Mouse (Mus musculus) gastrocnemius, postnatal 4 days (tissue): ENCODE measurements around the gene Axin1. TPM values are rescaled to one million over a fixed set of nuclear protein-coding genes. Genes with fewer than 3 reads are reported as not detected.

ENCODE experiments used
- DNase-seq, 2 experiments: peaks; one replicate each; pipeline ENCODE4 v3.0.0; 2021 to 2022; ENCODE audit warnings: low spot score in 2 of 2, mixed read lengths in 2 of 2
- total RNA-seq, 2 experiments: library from RNA; stranded (reverse); gene quantifications; 2 replicates each; pipeline ENCODE4 v1.2.3; 2021

The Axin1 gene
- total RNA-seq, 2 experiments from 2014 or later: 28.5 to 29.5 TPM

GRCm38 (mm10) chr17:26235077-26235815, 96.8 kb downstream of the Axin1 start:
- no peak for DNase-seq

- DNase-seq: no peak
Observed at GRCm38 (mm10) chr17:26237667-26238066, 99.2 kb downstream of the Axin1 start.

GRCm38 (mm10) chr17:26239551-26239950, 101.1 kb downstream of the Axin1 start:
- DNase-seq: no peak

- DNase-seq: no peak
Observed at GRCm38 (mm10) chr17:26240120-26240790, 101.8 kb downstream of the Axin1 start.

GRCm38 (mm10) chr17:26240990-26241389, 102.5 kb downstream of the Axin1 start:
- no peak for DNase-seq

GRCm38 (mm10) chr17:26243471-26244100, 105.1 kb downstream of the Axin1 start:
- no peak for DNase-seq

GRCm38 (mm10) chr17:26244101-26244841, 105.8 kb downstream of the Axin1 start, which contains the start of gene Fam234a:
Gene Fam234a, minus strand, starts transcription at chr17:26244242.
- peak; percentile 94 to 95 for DNase-seq

Other genes with a start within 250 kb of the Axin1 start
- 10 to 100 TPM; 15.1 to 17.2 TPM for gene Rab40c, start 219.0 kb upstream of the Axin1 start, total RNA-seq
- 10 to 100 TPM; 46.7 to 50.8 TPM for gene Pigq, start 193.8 kb upstream of the Axin1 start, total RNA-seq
- gene Nhlrc4, start 193.7 kb upstream of the Axin1 start, total RNA-seq: not detected
- gene A930017K11Rik, start 186.1 kb upstream of the Axin1 start, total RNA-seq: not detected
- gene Capn15, start 152.9 kb upstream of the Axin1 start, total RNA-seq: 10 to 100 TPM; 14.2 to 14.5 TPM
- gene Rab11fip3, start 69.1 kb upstream of the Axin1 start, total RNA-seq: 10 to 100 TPM; 36.8 to 41.4 TPM
- gene Decr2, start 48.4 kb upstream of the Axin1 start, total RNA-seq: 10 to 100 TPM in 1 of 2 experiments, 1 to 10 TPM in 1; 9.2 to 12.9 TPM
- 10 to 100 TPM; 13.5 to 18.3 TPM for gene Nme4, start 43.1 kb upstream of the Axin1 start, total RNA-seq
- 1 to 10 TPM; 3.0 to 4.5 TPM for gene Tmem8, start 25.4 kb upstream of the Axin1 start, total RNA-seq
- gene Mrpl28, start 15.2 kb upstream of the Axin1 start, total RNA-seq: 10 to 100 TPM; 62.3 to 63.3 TPM
- gene Pdia2, start 60.4 kb downstream of the Axin1 start, total RNA-seq: under 1 TPM in 1 of 2 experiments, not detected in 1; 0.21 TPM
- 1 to 10 TPM in 1 of 2 experiments, under 1 TPM in 1; 0.65 to 1.3 TPM for gene Rgs11, start 64.3 kb downstream of the Axin1 start, total RNA-seq
- 1 to 10 TPM; 3.7 to 4.2 TPM for gene Arhgdig, start 69.1 kb downstream of the Axin1 start, total RNA-seq
- gene Fam234a, start 105.6 kb downstream of the Axin1 start, total RNA-seq: 10 to 100 TPM; 50.2 to 55.7 TPM
- gene Luc7l, start 114.2 kb downstream of the Axin1 start, total RNA-seq: 10 to 100 TPM; 33.6 to 43.9 TPM